Mouse (Mus musculus): ENCODE data around the gene Kcnj1. TPM values are rescaled to one million over a fixed set of nuclear protein-coding genes. Genes with fewer than 3 reads are reported as not detected.

Kcnj1 gene
- polyA plus RNA-seq, 1 experiment: 0.32 TPM

GRCm38 (mm10) chr9:32409060-32409961 is 37.0 kb downstream of the Kcnj1 start:
- H3K27ac ChIP-seq (ENCODE audit: insufficient read depth, low read length): no peak overlapping the region
- peaks cover 7% of the 10 kb centered on the region for H3K27me3 ChIP-seq (ENCODE audit: control insufficient read depth, insufficient read depth, low read length)
- H3K4me1 ChIP-seq (ENCODE audit: control insufficient read depth, insufficient read depth, insufficient read length): peaks cover 23% of the 10 kb centered on the region
- 9% methylated on average over 47 of the region's 47 CpGs for WGBS
- no peaks in the 10 kb centered on the region for H3K36me3 ChIP-seq (ENCODE audit: control insufficient read depth, insufficient read depth, low read length)
- TF ChIP-seq CTCF (IDR thresholded peaks at IDR 0.05; ENCODE audit: extremely low read depth, insufficient read depth, insufficient read length, insufficient replicate concordance) (no peak), POLR2A (IDR thresholded peaks at IDR 0.05; ENCODE audit: low read depth, low read length) (no peak)
- DNase-seq (ENCODE audit: low read depth in 1 of 2, low spot score in 2 of 2): no peak
- peak overlapping the region; percentile 61; the same call in 1 of the 2 replicates for H3K4me3 ChIP-seq (ENCODE audit: extremely low read depth, insufficient read depth, insufficient read length)

GRCm38 (mm10) chr9:32410671-32411070 is 38.4 kb downstream of the Kcnj1 start:
- no peak overlapping the region for H3K27ac ChIP-seq (ENCODE audit: insufficient read depth, low read length)
- TF ChIP-seq POLR2A (IDR thresholded peaks at IDR 0.05; ENCODE audit: low read depth, low read length) (no peak), CTCF (IDR thresholded peaks at IDR 0.05; ENCODE audit: extremely low read depth, insufficient read depth, insufficient read length, insufficient replicate concordance) (no peak)
- peaks cover 7% of the 10 kb centered on the region for H3K27me3 ChIP-seq (ENCODE audit: control insufficient read depth, insufficient read depth, low read length)
- H3K4me1 ChIP-seq (ENCODE audit: control insufficient read depth, insufficient read depth, insufficient read length): peaks cover 16% of the 10 kb centered on the region
- DNase-seq (ENCODE audit: low read depth in 1 of 2, low spot score in 2 of 2): no peak
- 89% methylated on average over 5 of the region's 5 CpGs for WGBS
- no peaks in the 10 kb centered on the region for H3K36me3 ChIP-seq (ENCODE audit: control insufficient read depth, insufficient read depth, low read length)
- H3K4me3 ChIP-seq (ENCODE audit: extremely low read depth, insufficient read depth, insufficient read length): no peak overlapping the region

- Histone ChIP-seq H3K4me3 (ENCODE audit: extremely low read depth, insufficient read depth, insufficient read length) (no peak overlapping the region), H3K27ac (ENCODE audit: insufficient read depth, low read length) (no peak overlapping the region), H3K27me3 (ENCODE audit: control insufficient read depth, insufficient read depth, low read length) (peaks cover 7% of the 10 kb centered on the region), H3K4me1 (ENCODE audit: control insufficient read depth, insufficient read depth, insufficient read length) (peaks cover 11% of the 10 kb centered on the region), H3K36me3 (ENCODE audit: control insufficient read depth, insufficient read depth, low read length) (no peaks in the 10 kb centered on the region)
- no peak for TF ChIP-seq CTCF (IDR thresholded peaks at IDR 0.05; ENCODE audit: extremely low read depth, insufficient read depth, insufficient read length, insufficient replicate concordance)
- TF ChIP-seq POLR2A (IDR thresholded peaks at IDR 0.05; ENCODE audit: low read depth, low read length): no peak
- DNase-seq (ENCODE audit: low read depth in 1 of 2, low spot score in 2 of 2): no peak
- 87% methylated on average over 5 of the region's 5 CpGs for WGBS
These were observed 39.2 kb downstream of the Kcnj1 start for GRCm38 (mm10) chr9:32411507-32411906.

GRCm38 (mm10) chr9:32412836-32413580 is 40.7 kb downstream of the Kcnj1 start:
- Histone ChIP-seq H3K4me3 (ENCODE audit: extremely low read depth, insufficient read depth, insufficient read length) (no peak overlapping the region), H3K36me3 (ENCODE audit: control insufficient read depth, insufficient read depth, low read length) (no peaks in the 10 kb centered on the region), H3K4me1 (ENCODE audit: control insufficient read depth, insufficient read depth, insufficient read length) (peaks cover 6% of the 10 kb centered on the region), H3K27me3 (ENCODE audit: control insufficient read depth, insufficient read depth, low read length) (peaks cover 7% of the 10 kb centered on the region), H3K27ac (ENCODE audit: insufficient read depth, low read length) (no peak overlapping the region)
- 86% methylated on average over 10 of the region's 10 CpGs for WGBS
- TF ChIP-seq POLR2A (IDR thresholded peaks at IDR 0.05; ENCODE audit: low read depth, low read length) (no peak), CTCF (IDR thresholded peaks at IDR 0.05; ENCODE audit: extremely low read depth, insufficient read depth, insufficient read length, insufficient replicate concordance) (no peak)
- no peak for DNase-seq (ENCODE audit: low read depth in 1 of 2, low spot score in 2 of 2)

- no peak for TF ChIP-seq CTCF (IDR thresholded peaks at IDR 0.05; ENCODE audit: extremely low read depth, insufficient read depth, insufficient read length, insufficient replicate concordance)
- no peak for TF ChIP-seq POLR2A (IDR thresholded peaks at IDR 0.05; ENCODE audit: low read depth, low read length)
- no peaks in the 10 kb centered on the region for H3K27me3 ChIP-seq (ENCODE audit: control insufficient read depth, insufficient read depth, low read length)
- no peak for DNase-seq (ENCODE audit: low read depth in 1 of 2, low spot score in 2 of 2)
- H3K27ac ChIP-seq (ENCODE audit: insufficient read depth, low read length): no peak overlapping the region
- H3K4me3 ChIP-seq (ENCODE audit: extremely low read depth, insufficient read depth, insufficient read length): no peak overlapping the region
- 85% methylated on average over 1 of the region's 1 CpGs for WGBS
- no peaks in the 10 kb centered on the region for H3K4me1 ChIP-seq (ENCODE audit: control insufficient read depth, insufficient read depth, insufficient read length)
- H3K36me3 ChIP-seq (ENCODE audit: control insufficient read depth, insufficient read depth, low read length): no peaks in the 10 kb centered on the region; the same call in 1 of the 2 replicates
These were observed 42.7 kb downstream of the Kcnj1 start for GRCm38 (mm10) chr9:32414956-32415355.

GRCm38 (mm10) chr9:32415952-32416351 is 43.7 kb downstream of the Kcnj1 start:
- no peaks in the 10 kb centered on the region for H3K27me3 ChIP-seq (ENCODE audit: control insufficient read depth, insufficient read depth, low read length)
- DNase-seq (ENCODE audit: low read depth in 1 of 2, low spot score in 2 of 2): no peak
- no peaks in the 10 kb centered on the region for H3K4me1 ChIP-seq (ENCODE audit: control insufficient read depth, insufficient read depth, insufficient read length)
- H3K27ac ChIP-seq (ENCODE audit: insufficient read depth, low read length): no peak overlapping the region
- no peaks in the 10 kb centered on the region; the same call in 1 of the 2 replicates for H3K36me3 ChIP-seq (ENCODE audit: control insufficient read depth, insufficient read depth, low read length)
- 86% methylated on average over 3 of the region's 3 CpGs for WGBS
- H3K4me3 ChIP-seq (ENCODE audit: extremely low read depth, insufficient read depth, insufficient read length): no peak overlapping the region
- TF ChIP-seq CTCF (IDR thresholded peaks at IDR 0.05; ENCODE audit: extremely low read depth, insufficient read depth, insufficient read length, insufficient replicate concordance): no peak
- no peak for TF ChIP-seq POLR2A (IDR thresholded peaks at IDR 0.05; ENCODE audit: low read depth, low read length)
